In the genomic region with DNA sequence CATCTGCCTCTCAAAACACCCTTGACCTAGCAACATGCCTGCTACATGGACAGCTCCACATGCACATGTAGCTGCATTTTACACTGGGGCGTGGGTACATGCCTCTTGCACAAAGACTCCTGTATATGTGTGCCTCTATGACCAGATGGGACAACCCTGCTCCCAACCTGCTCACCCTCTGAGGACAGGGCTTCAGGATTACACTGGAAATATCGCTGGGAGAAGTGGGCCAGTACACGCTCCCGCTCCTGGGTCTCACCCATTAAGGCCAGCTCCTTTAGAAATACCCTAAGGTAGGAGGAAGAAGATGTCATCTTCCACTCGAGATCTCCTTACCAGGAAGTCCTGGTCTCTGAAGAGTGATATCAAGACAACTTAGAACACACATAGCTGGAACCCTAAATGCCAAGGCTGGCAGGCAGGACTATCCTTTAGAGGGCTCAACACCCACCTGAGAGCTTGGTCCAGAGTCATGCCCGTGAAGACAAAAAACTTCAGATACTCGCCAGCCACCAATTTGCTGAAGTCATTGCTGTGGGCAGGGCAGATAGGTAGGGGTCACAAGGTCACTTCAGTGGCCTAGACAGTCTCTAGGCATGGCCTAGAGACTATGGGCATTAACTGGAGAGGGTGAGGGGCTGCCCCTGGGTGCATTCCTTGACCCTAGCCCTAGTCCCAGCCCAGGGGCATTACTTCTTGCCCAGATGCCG, we compare ENCODE assay signal across 10 mouse cellular contexts. TPM values are rescaled to one million over a fixed set of nuclear protein-coding genes. Genes with fewer than 3 reads are reported as not detected.
A peak's percentile ranks its signal among the peaks of the same experiment; 100 is the strongest.
DNase-seq lines count a peak whose midpoint lies in the region; ATAC-seq and TF ChIP-seq lines count a peak whose summit lies in the region.
"Had no signal": no experiment of that assay in that cellular context is flagged by ENCODE, and none has a peak within 500 bp of the region (broad histone marks: within the 10 kb centered on the region; RNA-seq: fewer than 3 reads in every experiment).

No protein-coding gene starts in this region.

- no peaks in the 10 kb centered on the region for H3K79me2 ChIP-seq in heart, adult 2 months (replicated peaks; ENCODE audit: control insufficient read depth, insufficient read depth, low read length)

- peaks cover 27% of the 10 kb centered on the region for H3K27me3 ChIP-seq in heart, adult 2 months (ENCODE audit: control insufficient read depth, insufficient read depth, low read length)
- H3K27me3 ChIP-seq in heart, embryonic 12.5 days (replicated peaks), result peaks cover 100% of the 10 kb centered on the region

- no peak for TF ChIP-seq CTCF in heart, adult 2 months (IDR thresholded peaks at IDR 0.05)

- no peaks in the 10 kb centered on the region for H3K9me3 ChIP-seq in heart, embryonic 12.5 days (replicated peaks)

- no peaks in the 10 kb centered on the region for H3K36me3 ChIP-seq in heart, adult 2 months (ENCODE audit: control insufficient read depth, insufficient read depth, low read length)
- H3K36me3 ChIP-seq in heart, embryonic 12.5 days, result no peaks in the 10 kb centered on the region

- H3K4me2 ChIP-seq in heart, embryonic 12.5 days, result no peak overlapping the region

- H3K9ac ChIP-seq in heart, adult 2 months (ENCODE audit: low read depth, low read length), result no peak overlapping the region
- no peak overlapping the region for H3K9ac ChIP-seq in heart, embryonic 12.5 days

- H3K4me1 ChIP-seq in heart, adult 2 months (ENCODE audit: control insufficient read depth, insufficient read depth, low read length), result peaks cover 2% of the 10 kb centered on the region; the same call in 1 of the 2 replicates
- H3K4me1 ChIP-seq in heart, embryonic 12.5 days (replicated peaks), result peaks cover 38% of the 10 kb centered on the region

- 75% methylated on average over 8 of the region's 8 CpGs for WGBS in heart, adult 2 months
- WGBS in heart, embryonic 12.5 days, result 73% methylated on average over 8 of the region's 8 CpGs

- H3K4me3 ChIP-seq in heart, adult 2 months, result no peak overlapping the region
- no peak overlapping the region for H3K4me3 ChIP-seq in heart, embryonic 12.5 days

- no peak overlapping the region for H3K27ac ChIP-seq in heart, adult 2 months
- H3K27ac ChIP-seq in heart, embryonic 12.5 days (ENCODE audit: poor library complexity, severe bottlenecking), result no peak overlapping the region

- peak; percentile 1 for DNase-seq in adrenal gland, adult 8-10 months
- DNase-seq in adrenal gland, postnatal 4 days (ENCODE audit: low spot score in 2 of 2), result no peak
- peak; percentile 1 to 14 for DNase-seq in heart, adult 2 months
- DNase-seq in spleen, postnatal 4 days (ENCODE audit: low spot score in 2 of 2), result peak; percentile 11 to 60
- no peak for DNase-seq in spleen, adult 12 weeks (ENCODE audit: low spot score)
- DNase-seq in testis, postnatal 10 days (ENCODE audit: low spot score), result peak; percentile 34
- DNase-seq in kidney, postnatal 14 days, result no peak
- DNase-seq: kidney, postnatal 4 days had no signal

- TF ChIP-seq POLR2A in heart, adult 2 months (IDR thresholded peaks at IDR 0.05; ENCODE audit: insufficient read depth, low read depth, low read length), result no peak

- intact Hi-C loops in heart, adult 2 months (cut with DNase I), result no loop called here

- ATAC-seq in heart, embryonic 12.5 days (ENCODE audit: insufficient number of reproducible peaks, low FRiP score), result no peak
- ATAC-seq: inflammation-experienced regulatory T-cells, adult 6 months had no signal

- no peak for TF ChIP-seq EP300 in heart, adult 2 months (IDR thresholded peaks at IDR 0.05; ENCODE audit: insufficient read depth, low read depth, low read length)

RNA-seq across cellular contexts. Expression of a gene that starts 6.7 kb away (rescaled TPM):
- 10 to 100 TPM in 3 of 4 experiments, 1 to 10 TPM in 1; 7.9 to 14.9 (median 13.1) TPM for total RNA-seq in adrenal gland, adult 8-10 months (2022)
- total RNA-seq in adrenal gland, postnatal 4 days (2021), result 10 to 100 TPM; 19.0 to 22.6 TPM
- under 1 TPM; 0.60 to 0.80 TPM for total RNA-seq in heart, adult 2 months (2021)
- polyA plus RNA-seq in heart, adult 2 months (2012; rRNA removed), result 1.4 and 1.6 TPM in 2 replicates
- polyA plus RNA-seq in heart, embryonic 12.5 days (2016; fragmentation: Nextera tagmentation; extraction: Ambion mirVana), result 12.0 and 13.4 TPM in 2 replicates

RNA-seq across cellular contexts. Expression of a gene that starts 7.8 kb away (rescaled TPM):
- total RNA-seq in adrenal gland, adult 8-10 months (2022), result 10 to 100 TPM; 11.9 to 16.2 (median 13.2) TPM
- 10 to 100 TPM in 1 of 2 experiments, 1 to 10 TPM in 1; 9.6 to 10.4 TPM for total RNA-seq in adrenal gland, postnatal 4 days (2021)
- 1 to 10 TPM; 5.3 TPM for total RNA-seq in heart, adult 2 months (2021)
- polyA plus RNA-seq in heart, adult 2 months (2012; rRNA removed), result 5.3 and 8.0 TPM in 2 replicates
- polyA plus RNA-seq in heart, embryonic 12.5 days (2016; fragmentation: Nextera tagmentation; extraction: Ambion mirVana), result 9.9 and 10.0 TPM in 2 replicates

RNA-seq across cellular contexts. Expression of a gene that starts 16.1 kb away (rescaled TPM):
- 10 to 100 TPM; 35.6 to 40.1 (median 37.3) TPM for total RNA-seq in adrenal gland, adult 8-10 months (2022)
- total RNA-seq in adrenal gland, postnatal 4 days (2021), result 10 to 100 TPM; 22.0 to 24.3 TPM
- total RNA-seq in heart, adult 2 months (2021), result 10 to 100 TPM; 18.3 to 20.4 TPM
- 22.1 and 22.6 TPM in 2 replicates for polyA plus RNA-seq in heart, adult 2 months (2012; rRNA removed)
- 7.2 and 7.6 TPM in 2 replicates for polyA plus RNA-seq in heart, embryonic 12.5 days (2016; fragmentation: Nextera tagmentation; extraction: Ambion mirVana)

RNA-seq across cellular contexts. Expression of a gene that starts 18.3 kb away (rescaled TPM):
- 100 to 1,000 TPM in 2 of 4 experiments, 10 to 100 TPM in 2; 77.2 to 109 (median 89.6) TPM for total RNA-seq in adrenal gland, adult 8-10 months (2022)
- total RNA-seq in adrenal gland, postnatal 4 days (2021), result 100 to 1,000 TPM; 106 to 112 TPM
- 10 to 100 TPM; 79.8 to 91.3 TPM for total RNA-seq in heart, adult 2 months (2021)
- polyA plus RNA-seq in heart, adult 2 months (2012; rRNA removed), result 58.7 and 73.5 TPM in 2 replicates
- 97.7 and 116 TPM in 2 replicates for polyA plus RNA-seq in heart, embryonic 12.5 days (2016; fragmentation: Nextera tagmentation; extraction: Ambion mirVana)

RNA-seq across cellular contexts. Expression of a gene that starts 20.7 kb away (rescaled TPM):
- 10 to 100 TPM; 11.7 to 21.1 (median 16.6) TPM for total RNA-seq in adrenal gland, adult 8-10 months (2022)
- total RNA-seq in adrenal gland, postnatal 4 days (2021), result 1 to 10 TPM; 4.8 to 5.7 TPM
- total RNA-seq in heart, adult 2 months (2021), result 1 to 10 TPM; 2.6 to 3.1 TPM
- polyA plus RNA-seq in heart, adult 2 months (2012; rRNA removed), result 3.2 and 4.5 TPM in 2 replicates
- 4.3 and 4.4 TPM in 2 replicates for polyA plus RNA-seq in heart, embryonic 12.5 days (2016; fragmentation: Nextera tagmentation; extraction: Ambion mirVana)

Comparison
In these comparisons a context has a peak if more than half of its experiments do, and no peak if none do; other contexts are left out.
1. DNase-seq: peak in adrenal gland, adult 8-10 months (single experiment), heart, adult 2 months (2 of 2), spleen, postnatal 4 days (2 of 2) and testis, postnatal 10 days (single experiment); none in adrenal gland, postnatal 4 days (0 of 2), spleen, adult 12 weeks (single experiment) and kidney, postnatal 14 days (single experiment).
2. RNA of a gene that starts 6.7 kb away (total RNA-seq): 19.0 to 22.6 TPM in adrenal gland, postnatal 4 days and 7.9 to 14.9 TPM in adrenal gland, adult 8-10 months; 0.60 to 0.80 TPM in heart, adult 2 months; every median in the first group is over 4 times any median in the second.